Mouse (Mus musculus): Measurements from ENCODE around the gene Macc1.

The Macc1 gene

DNA sequence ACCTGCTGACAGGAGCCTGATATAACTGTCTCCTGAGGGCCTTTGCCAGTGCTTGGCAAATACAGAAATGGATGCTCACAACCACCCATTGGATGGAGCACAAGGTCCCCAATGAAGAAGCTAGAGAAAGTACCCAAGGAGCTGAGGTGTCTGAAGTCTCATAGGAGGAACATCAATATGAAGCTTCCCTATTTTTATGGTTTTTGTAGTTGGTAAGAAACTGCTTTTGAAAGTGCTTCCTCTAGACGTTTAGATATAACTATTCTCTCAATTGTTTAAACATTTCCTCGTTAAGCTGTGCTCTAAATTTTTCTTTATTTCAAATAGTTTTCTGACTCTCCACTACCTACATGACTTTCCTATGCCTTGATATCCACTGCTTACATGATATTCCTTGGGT lies 169.2 kb downstream of the Macc1 start:
- in situ Hi-C loops (cut with MboI, MseI): no loop called here

DNA sequence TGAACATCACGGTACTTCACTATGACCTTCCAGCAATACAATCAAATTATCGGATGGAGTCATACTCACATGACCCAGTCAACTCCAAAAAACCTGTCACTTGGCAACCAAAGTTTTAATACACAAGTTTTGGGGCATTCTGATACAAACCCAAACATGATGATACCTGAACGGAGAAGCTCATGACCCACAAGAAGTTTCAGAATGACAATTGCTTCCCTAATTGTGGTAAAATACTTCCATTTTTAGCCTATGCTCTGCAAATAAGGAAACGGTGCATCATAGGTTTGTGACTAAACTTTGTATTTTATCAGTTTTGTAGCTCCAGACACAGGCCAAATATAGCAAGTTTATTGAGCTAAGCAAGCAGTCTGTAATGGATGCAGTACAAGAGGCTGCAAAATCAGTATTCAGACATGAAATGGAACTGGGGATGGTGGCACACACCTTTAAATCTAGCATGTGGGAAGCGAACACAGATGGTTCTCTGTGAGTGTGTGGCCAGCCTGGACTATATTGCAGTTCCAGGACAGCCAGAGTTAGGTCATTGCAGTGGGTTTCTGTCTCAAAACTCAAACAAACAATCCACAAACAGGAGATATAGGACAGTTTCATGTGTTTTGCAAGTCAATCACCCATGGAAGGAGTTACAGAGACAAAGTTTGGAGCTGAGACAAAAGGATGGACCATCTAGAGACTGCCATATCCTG lies 170.0 kb downstream of the Macc1 start:
- in situ Hi-C loops (cut with MboI, MseI): no loop called here

DNA sequence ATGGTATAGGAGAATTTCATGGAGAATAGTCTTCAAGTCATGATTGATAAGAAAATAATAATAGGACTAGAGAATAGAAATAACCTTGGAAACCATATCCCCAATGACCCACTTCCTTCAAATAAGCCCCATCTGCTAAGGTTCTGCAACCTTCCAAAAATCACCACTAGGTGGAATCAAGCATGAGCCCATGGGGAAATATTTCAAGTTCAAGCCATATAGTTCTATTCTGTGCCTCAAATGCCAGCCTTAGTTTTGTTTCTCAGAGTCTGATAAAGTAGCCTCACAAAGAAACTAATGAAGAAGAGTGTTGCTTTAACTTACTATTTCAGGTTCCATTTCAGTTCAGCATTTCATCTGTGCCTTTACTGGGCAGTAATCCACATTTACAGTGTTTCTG lies 197.1 kb downstream of the Macc1 start:
- in situ Hi-C loops (cut with MboI, MseI): no loop called here

Measured in T-helper 2 cell (primary cell).